Mouse (Mus musculus) central nervous system, embryonic 18 days (tissue): ENCODE measurements around the gene Obox6. TPM values are rescaled to one million over a fixed set of nuclear protein-coding genes. Genes with fewer than 3 reads are reported as not detected.

ENCODE experiments used
- polyA plus RNA-seq: library from polyadenylated mRNA; depleted of rRNA; stranded (reverse); fragments of >200 nt; gene quantifications from 2 replicates; pipeline ENCODE4 v1.2.3, GENCODE M21; 2012; rRNA removed

Obox6 gene
- not detected in 2 replicates for polyA plus RNA-seq

GRCm38 (mm10) chr7:15839578-15839977, at the start of gene Obox6:
Gene Obox6, minus strand, starts transcription at chr7:15839678.

GRCm38 (mm10) chr7:15882317-15882716, 42.8 kb upstream of the Obox6 start, which contains the start of gene Crxos:
Gene Crxos, plus strand, starts transcription at chr7:15882617.

GRCm38 (mm10) chr7:15879756-15880155, 40.3 kb upstream of the Obox6 start, which contains the start of gene Crx:
Gene Crx, minus strand, starts transcription at chr7:15879968.

Other genes with a start within 250 kb of the Obox6 start
- not detected in 2 replicates for gene Obox3, start 199.8 kb downstream of the Obox6 start, polyA plus RNA-seq
- not detected in 2 replicates for gene Obox5, start 89.5 kb downstream of the Obox6 start, polyA plus RNA-seq
- gene Crx, start 40.3 kb upstream of the Obox6 start, polyA plus RNA-seq, result 0.05 and 0.57 TPM in 2 replicates
- 0.14 and 0.17 TPM in 2 replicates for gene Crxos, start 42.9 kb upstream of the Obox6 start, polyA plus RNA-seq
- 1,152 and 1,184 TPM in 2 replicates for gene Selenow, start 82.7 kb upstream of the Obox6 start, polyA plus RNA-seq
- gene Nop53, start 106.4 kb upstream of the Obox6 start, polyA plus RNA-seq, result 116 and 118 TPM in 2 replicates
- 5.9 TPM in 2 replicates for gene Ehd2, start 127.9 kb upstream of the Obox6 start, polyA plus RNA-seq
- gene Bicra, start 208.2 kb upstream of the Obox6 start, polyA plus RNA-seq, result 7.8 and 12.0 TPM in 2 replicates
- gene Zfp541, start 222.1 kb upstream of the Obox6 start, polyA plus RNA-seq, result 0.28 TPM in 2 replicates